8 mouse cellular contexts compared by ENCODE assay signal in genomic region chr4:147869238-147869637, GRCm38 (mm10). TPM values are rescaled to one million over a fixed set of nuclear protein-coding genes. Genes with fewer than 3 reads are reported as not detected.
DNase-seq lines count a peak whose midpoint lies in the region; ATAC-seq and TF ChIP-seq lines count a peak whose summit lies in the region.

No protein-coding gene starts in this region.

- peak overlapping the region; percentile 77 for H3K9ac ChIP-seq in CH12.LX (ENCODE audit: insufficient read depth, low read depth)
- peak overlapping the region; percentile 76 for H3K9ac ChIP-seq in heart, embryonic 14.5 days (ENCODE audit: low read length)

- dilution Hi-C loops in CH12.LX (cut with MboI; ENCODE audit: extremely low pct_ligation_motif_present, extremely low pct_unique_long_range_greater_than_20kb, low sequenced_read_pairs) = no loop called here

- H3K9me3 ChIP-seq in CH12.LX (replicated peaks; ENCODE audit: low read length) = no peaks in the 10 kb centered on the region
- no peaks in the 10 kb centered on the region for H3K9me3 ChIP-seq in heart, embryonic 14.5 days (ENCODE audit: control insufficient read depth, low read length)

- TF ChIP-seq POLR2A in CH12.LX (IDR thresholded peaks at IDR 0.05; ENCODE audit: low read depth, low read length) = no peak

- TF ChIP-seq CTCF in CH12.LX (conservative IDR thresholded peaks at IDR 0.05 in 1 of 2, IDR thresholded peaks at IDR 0.05 in 1 of 2; ENCODE audit: low read depth in 2 of 2, low read length in 2 of 2) = no peak

- H3K27ac ChIP-seq in CH12.LX (ENCODE audit: insufficient read depth, low read depth) (no peak overlapping the region), macrophage (peak overlapping the region; percentile 48)
- peak overlapping the region; percentile 3 to 70 for H3K27ac ChIP-seq in heart, embryonic 14.5 days (replicated peaks in 1 of 2; ENCODE audit: control insufficient read depth in 1 of 2, insufficient read depth in 1 of 2, low read depth in 2 of 2, low read length in 2 of 2)

- in situ Hi-C loops in CH12.LX (cut with MboI; ENCODE audit: low pct_ligation_motif_present, low pct_unique_long_range_greater_than_20kb, low sequenced_read_pairs) = no loop called here

- DNase-seq in adrenal gland, postnatal 14 days = peak; percentile 23
- DNase-seq in adrenal gland, postnatal 10 days = no peak
- no peak for DNase-seq in CH12.LX (ENCODE audit: extremely low read depth)
- no peak for DNase-seq in right cerebral cortex, postnatal 14 days
- DNase-seq in yolk sac, embryonic 10.5 days (ENCODE audit: low spot score) = no peak

- H3K4me2 ChIP-seq in CH12.LX (ENCODE audit: insufficient read depth, low read depth, poor library complexity, severe bottlenecking) = peak overlapping the region; percentile 83
- peak overlapping the region; percentile 80 for H3K4me2 ChIP-seq in heart, embryonic 14.5 days (ENCODE audit: low read length)

- ATAC-seq in heart, embryonic 14.5 days (ENCODE audit: insufficient number of reproducible peaks, insufficient read depth, low FRiP score, low read depth) = no peak
- ATAC-seq in monocyte, adult 5-6 weeks (replicated peaks; ENCODE audit: insufficient number of reproducible peaks, low FRiP score, low TSS enrichment, poor library complexity, severe bottlenecking) = no peak

- TF ChIP-seq EP300 in CH12.LX (IDR thresholded peaks at IDR 0.05; ENCODE audit: low read length) = no peak

- no peak for TF ChIP-seq RAD21 in CH12.LX (IDR thresholded peaks at IDR 0.05; ENCODE audit: low read depth, low read length)

- H3K36me3 ChIP-seq in CH12.LX (replicated peaks in 1 of 2; ENCODE audit: control insufficient read depth in 1 of 2, insufficient read depth in 1 of 2, low read length in 1 of 2) = peaks cover 33 to 51% of the 10 kb centered on the region in 2 experiments
- peaks cover 48% of the 10 kb centered on the region for H3K36me3 ChIP-seq in heart, embryonic 14.5 days (ENCODE audit: control insufficient read depth, insufficient read depth, low read length)
- H3K36me3 ChIP-seq in macrophage (ENCODE audit: inconsistent target) = peaks cover 14% of the 10 kb centered on the region

- H3K4me3 ChIP-seq in CH12.LX (replicated peaks in 1 of 3; ENCODE audit: low read depth in 2 of 3, low read length in 2 of 3, poor library complexity in 1 of 3) = peak overlapping the region; percentile 77 to 97 (median 85)
- H3K4me3 ChIP-seq in heart, embryonic 14.5 days (ENCODE audit: control insufficient read depth in 1 of 2, insufficient read depth in 1 of 2, low read depth in 1 of 2, low read length in 2 of 2) = peak overlapping the region; percentile 64 to 77
- peak overlapping the region; percentile 90 for H3K4me3 ChIP-seq in macrophage (ENCODE audit: inconsistent target)

- H3K79me2 ChIP-seq in CH12.LX (replicated peaks; ENCODE audit: control insufficient read depth, extremely low read depth, insufficient read depth, poor library complexity, severe bottlenecking) = peaks cover 25% of the 10 kb centered on the region
- H3K79me2 ChIP-seq in macrophage (ENCODE audit: inconsistent target) = peaks cover 55% of the 10 kb centered on the region

- H3K4me1 ChIP-seq in CH12.LX (ENCODE audit: control insufficient read depth in 1 of 2, insufficient read depth in 2 of 2) = peaks cover 0 to 28% of the 10 kb centered on the region in 2 experiments; a peak in 2 of 4 replicates
- peaks cover 8 to 22% of the 10 kb centered on the region in 2 experiments for H3K4me1 ChIP-seq in heart, embryonic 14.5 days (ENCODE audit: control insufficient read depth in 2 of 2, insufficient read depth in 2 of 2, low read length in 2 of 2)

- WGBS in heart, embryonic 14.5 days = 3% methylated on average over 5 of the region's 5 CpGs
- WGBS in macrophage (ENCODE audit: missing documents) = 31% methylated on average over 5 of the region's 5 CpGs

- H3K27me3 ChIP-seq in CH12.LX (replicated peaks) = no peaks in the 10 kb centered on the region
- H3K27me3 ChIP-seq in heart, embryonic 14.5 days (ENCODE audit: control insufficient read depth, insufficient read depth, low read length) = no peaks in the 10 kb centered on the region

TF ChIP-seq in CH12.LX, 34 proteins besides CTCF, POLR2A, EP300 and RAD21:
- TF ChIP-seq IRF4 (IDR thresholded peaks at IDR 0.05; ENCODE audit: low read depth, low read length) = no peak

RNA-seq across cellular contexts. Expression of gene Fv1, which starts 0.5 kb away (rescaled TPM):
- 7.8 and 9.2 TPM in 2 replicates for total RNA-seq in adrenal gland, postnatal 14 days (2021)
- total RNA-seq in adrenal gland, postnatal 10 days (2021) = 1 to 10 TPM; 7.2 to 9.7 TPM
- total RNA-seq in CH12.LX (2012; rRNA removed) = 4.0 and 4.3 TPM in 2 replicates
- total RNA-seq in CH12.LX (2014; rRNA removed) = 3.0 TPM in 2 replicates
- polyA plus RNA-seq in CH12.LX (2012; ENCODE audit: insufficient read length, low read depth) = 2.1 and 2.8 TPM in 2 replicates
- polyA plus RNA-seq in heart, embryonic 14.5 days (2014; fragmentation: Nextera tagmentation; extraction: Ambion mirVana) = 8.8 and 9.2 TPM in 2 replicates
- 10 to 100 TPM in 3 of 26 experiments, 1 to 10 TPM in 23; 1.7 to 15.4 (median 5.0) TPM for total RNA-seq in macrophage (2018; cell fraction: chromatin; rRNA removed)
- 1 to 10 TPM in 10 of 26 experiments, under 1 TPM in 16; 0.29 to 1.6 (median 0.75) TPM for total RNA-seq in macrophage (2018; cell fraction: cytosol; rRNA removed)
- total RNA-seq in macrophage (2018; cell fraction: nucleus; rRNA removed) = 10 to 100 TPM in 1 of 26 experiments, 1 to 10 TPM in 23, under 1 TPM in 2; 0.83 to 13.1 (median 3.4) TPM
- polyA plus RNA-seq in macrophage (2018) = 0.62 to 2.3 TPM (median 0.75 TPM) in 3 replicates
- total RNA-seq in monocyte, adult 5-6 weeks (2017) = 7.9 to 21.2 TPM (median 15.1 TPM) in 3 replicates

RNA-seq across cellular contexts. Expression of gene Miip, which starts 0.6 kb away (rescaled TPM):
- total RNA-seq in adrenal gland, postnatal 14 days (2021) = 19.4 and 26.0 TPM in 2 replicates
- total RNA-seq in adrenal gland, postnatal 10 days (2021) = 10 to 100 TPM; 18.5 to 29.4 TPM
- total RNA-seq in CH12.LX (2012; rRNA removed) (50.6 and 58.8 TPM in 2 replicates), CH12.LX (2014; rRNA removed) (31.5 and 33.6 TPM in 2 replicates)
- polyA plus RNA-seq in CH12.LX (2012; ENCODE audit: insufficient read length, low read depth) (43.9 and 46.6 TPM in 2 replicates), macrophage (2018) (6.2 to 15.8 TPM (median 11.0 TPM) in 3 replicates)
- 18.9 and 23.0 TPM in 2 replicates for polyA plus RNA-seq in heart, embryonic 14.5 days (2014; fragmentation: Nextera tagmentation; extraction: Ambion mirVana)
- total RNA-seq in macrophage (2018; cell fraction: chromatin; rRNA removed) = 100 to 1,000 TPM in 2 of 26 experiments, 10 to 100 TPM in 24; 27.6 to 111 (median 54.3) TPM
- 10 to 100 TPM in 8 of 26 experiments, 1 to 10 TPM in 18; 6.3 to 14.5 (median 8.8) TPM for total RNA-seq in macrophage (2018; cell fraction: cytosol; rRNA removed)
- total RNA-seq in macrophage (2018; cell fraction: nucleus; rRNA removed) = 10 to 100 TPM; 11.4 to 91.0 (median 42.0) TPM
- 26.5 to 65.0 TPM (median 45.3 TPM) in 3 replicates for total RNA-seq in monocyte, adult 5-6 weeks (2017)

RNA-seq across cellular contexts. Expression of gene Zfp933, which starts 21.1 kb away (rescaled TPM):
- 21.0 and 28.2 TPM in 2 replicates for total RNA-seq in adrenal gland, postnatal 14 days (2021)
- total RNA-seq in adrenal gland, postnatal 10 days (2021) = 10 to 100 TPM; 16.4 to 21.2 TPM
- total RNA-seq in CH12.LX (2012; rRNA removed) = 2.0 and 2.7 TPM in 2 replicates
- 5.6 and 7.7 TPM in 2 replicates for total RNA-seq in CH12.LX (2014; rRNA removed)
- polyA plus RNA-seq in CH12.LX (2012; ENCODE audit: insufficient read length, low read depth) = 3.0 and 3.4 TPM in 2 replicates
- polyA plus RNA-seq in heart, embryonic 14.5 days (2014; fragmentation: Nextera tagmentation; extraction: Ambion mirVana) = 3.9 and 4.4 TPM in 2 replicates
- 10 to 100 TPM in 24 of 26 experiments, 1 to 10 TPM in 2; 8.3 to 43.0 (median 23.4) TPM for total RNA-seq in macrophage (2018; cell fraction: chromatin; rRNA removed)
- total RNA-seq in macrophage (2018; cell fraction: cytosol; rRNA removed) = 1 to 10 TPM; 2.1 to 7.8 (median 6.1) TPM
- total RNA-seq in macrophage (2018; cell fraction: nucleus; rRNA removed) = 10 to 100 TPM in 18 of 26 experiments, 1 to 10 TPM in 8; 7.1 to 39.2 (median 16.1) TPM
- 5.4 to 7.7 TPM (median 5.8 TPM) in 3 replicates for polyA plus RNA-seq in macrophage (2018)
- 5.8 to 14.7 TPM (median 11.8 TPM) in 3 replicates for total RNA-seq in monocyte, adult 5-6 weeks (2017)

RNA-seq across cellular contexts. Expression of gene Mfn2, which starts 35.3 kb away (rescaled TPM):
- 191 and 207 TPM in 2 replicates for total RNA-seq in adrenal gland, postnatal 14 days (2021)
- 100 to 1,000 TPM; 204 to 232 TPM for total RNA-seq in adrenal gland, postnatal 10 days (2021)
- total RNA-seq in CH12.LX (2012; rRNA removed) (17.5 and 21.7 TPM in 2 replicates), CH12.LX (2014; rRNA removed) (8.6 and 10.0 TPM in 2 replicates)
- polyA plus RNA-seq in CH12.LX (2012; ENCODE audit: insufficient read length, low read depth) (33.0 and 36.8 TPM in 2 replicates), macrophage (2018) (28.8 to 35.7 TPM (median 29.8 TPM) in 3 replicates)
- 107 and 117 TPM in 2 replicates for polyA plus RNA-seq in heart, embryonic 14.5 days (2014; fragmentation: Nextera tagmentation; extraction: Ambion mirVana)
- 10 to 100 TPM; 11.2 to 44.6 (median 29.1) TPM for total RNA-seq in macrophage (2018; cell fraction: chromatin; rRNA removed)
- total RNA-seq in macrophage (2018; cell fraction: cytosol; rRNA removed) = 10 to 100 TPM; 30.0 to 43.9 (median 38.2) TPM
- total RNA-seq in macrophage (2018; cell fraction: nucleus; rRNA removed) = 10 to 100 TPM; 17.7 to 45.1 (median 29.2) TPM
- total RNA-seq in monocyte, adult 5-6 weeks (2017) = 12.1 to 32.5 TPM (median 24.6 TPM) in 3 replicates

RNA-seq across cellular contexts. Expression of gene Zfp984, which starts 59.6 kb away (rescaled TPM):
- total RNA-seq in adrenal gland, postnatal 14 days (2021) = 4.6 and 5.9 TPM in 2 replicates
- 1 to 10 TPM; 4.5 to 6.2 TPM for total RNA-seq in adrenal gland, postnatal 10 days (2021)
- total RNA-seq in CH12.LX (2012; rRNA removed) = 4.5 TPM in 2 replicates
- 15.9 and 16.0 TPM in 2 replicates for total RNA-seq in CH12.LX (2014; rRNA removed)
- polyA plus RNA-seq in CH12.LX (2012; ENCODE audit: insufficient read length, low read depth) = 6.8 and 8.0 TPM in 2 replicates
- polyA plus RNA-seq in heart, embryonic 14.5 days (2014; fragmentation: Nextera tagmentation; extraction: Ambion mirVana) = 10.2 and 10.3 TPM in 2 replicates
- total RNA-seq in macrophage (2018; cell fraction: chromatin; rRNA removed) = 10 to 100 TPM in 19 of 26 experiments, 1 to 10 TPM in 7; 3.4 to 49.3 (median 23.3) TPM
- 10 to 100 TPM; 22.6 to 71.2 (median 50.2) TPM for total RNA-seq in macrophage (2018; cell fraction: cytosol; rRNA removed)
- 10 to 100 TPM in 25 of 26 experiments, 1 to 10 TPM in 1; 7.8 to 94.8 (median 32.3) TPM for total RNA-seq in macrophage (2018; cell fraction: nucleus; rRNA removed)
- 34.1 to 102 TPM (median 34.9 TPM) in 3 replicates for polyA plus RNA-seq in macrophage (2018)
- 29.2 to 47.8 TPM (median 38.2 TPM) in 3 replicates for total RNA-seq in monocyte, adult 5-6 weeks (2017)
